Mouse (Mus musculus) left cerebral cortex, adult 8-10 months (tissue): ENCODE measurements around the gene Phc3. TPM values are rescaled to one million over a fixed set of nuclear protein-coding genes. Genes with fewer than 3 reads are reported as not detected.
A peak's percentile ranks its signal among the peaks of the same experiment; 100 is the strongest.
"Not testable (repeated sequence)": the region's sequence is repeated elsewhere in the genome, so short reads cannot be mapped to it uniquely, and the experiment has no call there.

Experiments
- DNase-seq, 2 experiments: peaks; one replicate each; pipeline ENCODE4 v3.0.0; 2022; ENCODE audit warnings: low spot score in 2 of 2
- total RNA-seq, 4 experiments: library from RNA; stranded (reverse); gene quantifications; 2 replicates each; pipeline ENCODE4 v1.2.4; 2022

Gene Phc3
- total RNA-seq, 4 experiments from 2014 or later = 37.9 to 41.5 (median 40.4) TPM

- DNase-seq = no peak
Measured at GRCm38 (mm10) chr3:30887449-30887848, 81.8 kb downstream of the Phc3 start.

- no peak for DNase-seq
Measured at GRCm38 (mm10) chr3:30876709-30877108, 92.5 kb downstream of the Phc3 start.

GRCm38 (mm10) chr3:30869995-30870394 lies 99.2 kb downstream of the Phc3 start:
- no peak for DNase-seq

DNA sequence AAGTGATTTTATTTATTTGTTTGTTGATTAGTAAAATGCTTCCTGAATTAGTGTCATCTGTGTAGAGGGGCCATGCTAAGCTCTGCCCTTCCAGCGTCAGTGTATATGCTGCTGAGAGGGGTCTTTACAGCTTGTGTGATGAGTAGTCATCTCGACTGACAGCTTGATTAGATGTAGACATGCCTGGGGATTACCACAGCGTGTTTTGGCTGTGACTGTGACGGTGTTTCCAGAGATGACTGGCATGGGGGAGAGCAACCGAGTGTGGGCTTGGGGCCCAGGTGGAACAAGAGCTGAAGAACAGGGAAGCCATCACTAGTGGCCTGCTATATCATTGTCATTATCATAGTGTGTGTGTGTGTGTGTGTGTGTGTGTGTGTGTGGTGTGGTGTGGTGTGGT lies 100.6 kb downstream of the Phc3 start:
- DNase-seq = no peak

DNA sequence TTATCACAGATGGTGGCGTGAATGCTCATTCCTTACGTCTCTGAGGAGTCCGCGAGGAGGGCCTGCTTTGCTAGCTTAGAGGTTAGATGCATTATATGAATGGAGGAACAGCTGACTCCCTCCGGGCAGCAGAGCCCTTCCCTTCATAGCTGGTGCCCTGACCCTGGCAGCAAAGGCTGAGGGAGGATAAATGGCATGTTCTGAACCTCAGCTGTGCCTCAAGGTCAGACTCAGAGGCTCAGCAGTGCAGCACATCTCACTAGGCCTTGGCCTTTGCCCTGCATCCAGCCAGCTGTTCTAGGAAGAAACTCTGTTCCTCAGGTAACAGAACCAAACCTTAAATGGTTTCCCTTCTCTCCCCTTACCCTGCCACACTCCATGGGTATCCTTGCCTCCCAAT lies 101.0 kb downstream of the Phc3 start:
- DNase-seq = no peak

DNA sequence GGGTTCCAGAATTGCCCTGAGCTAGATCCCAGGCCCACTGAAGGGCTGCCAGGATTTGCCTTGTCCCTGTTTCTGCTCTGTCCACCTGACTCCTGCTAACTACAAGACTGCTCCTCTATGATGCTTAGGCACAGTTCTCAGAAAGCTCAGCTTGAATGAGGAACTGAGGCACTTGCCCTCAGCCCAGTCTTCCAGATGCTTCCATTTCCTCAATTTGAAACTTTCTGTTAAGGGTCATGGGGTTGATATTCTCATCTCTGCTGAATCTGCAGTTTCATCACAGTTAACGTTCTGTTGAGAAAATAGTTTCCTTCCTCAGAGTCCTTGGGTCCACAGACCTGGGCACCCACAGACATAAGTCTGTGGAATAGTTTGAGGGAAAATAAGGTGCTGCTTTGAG lies 104.6 kb downstream of the Phc3 start:
- no peak for DNase-seq

DNA sequence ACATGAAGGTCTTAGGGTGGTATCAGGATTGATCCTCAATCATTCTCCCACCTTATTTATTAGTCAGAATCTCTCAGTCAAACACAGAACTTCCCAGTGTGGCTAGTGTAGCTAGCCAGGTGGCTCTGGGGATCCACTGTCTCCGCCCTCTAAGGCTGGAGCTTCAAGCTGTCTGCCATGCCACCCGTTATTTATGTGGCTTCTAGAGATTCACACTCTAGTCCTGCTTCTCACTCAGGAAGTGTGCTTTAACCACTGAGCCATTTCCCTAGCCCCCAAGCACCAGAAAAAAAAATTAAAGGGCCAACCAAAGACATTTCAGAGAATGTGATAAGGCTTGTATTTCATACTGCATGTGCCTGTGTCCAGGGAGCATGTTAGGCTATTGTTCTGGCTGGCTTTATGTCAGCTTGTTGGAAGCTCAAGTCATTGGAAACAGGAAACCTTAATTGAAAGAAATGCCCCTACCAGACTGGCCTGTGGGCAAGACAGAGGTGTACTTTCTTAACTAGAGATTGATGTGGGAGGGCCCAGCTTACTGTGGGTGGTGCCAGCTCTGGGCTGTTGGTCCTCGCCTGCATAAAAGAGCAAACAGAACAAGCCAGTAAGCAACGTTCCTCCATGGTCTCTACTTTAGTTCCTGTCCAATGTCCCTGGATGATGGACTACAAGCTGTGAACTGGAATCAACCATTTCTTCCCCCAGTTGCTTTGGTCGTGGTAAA lies 105.3 kb downstream of the Phc3 start:
- DNase-seq = no peak

DNA sequence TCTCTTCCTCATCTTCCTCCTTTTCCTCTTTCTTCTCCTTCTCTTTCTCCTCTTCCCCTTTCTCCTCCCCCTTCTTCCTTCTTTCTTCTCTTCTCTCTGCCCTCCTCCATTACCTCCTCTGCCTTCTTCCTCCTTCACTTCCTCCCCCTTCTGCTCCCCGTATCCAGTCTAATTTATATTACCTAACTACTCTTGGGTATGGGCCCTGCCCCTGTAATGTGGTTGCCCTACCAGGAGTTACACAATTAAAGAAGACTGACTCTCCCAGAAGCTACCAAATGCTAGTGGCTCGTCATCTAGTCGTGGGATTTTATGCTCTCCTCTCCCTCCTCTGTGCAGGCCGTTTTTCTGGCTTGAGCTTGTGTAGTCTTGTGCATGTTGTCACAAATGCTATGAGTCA lies 108.5 kb downstream of the Phc3 start:
- no peak for DNase-seq

GRCm38 (mm10) chr3:30859599-30859998 lies 109.6 kb downstream of the Phc3 start:
- not testable (repeated sequence) for DNase-seq

DNA sequence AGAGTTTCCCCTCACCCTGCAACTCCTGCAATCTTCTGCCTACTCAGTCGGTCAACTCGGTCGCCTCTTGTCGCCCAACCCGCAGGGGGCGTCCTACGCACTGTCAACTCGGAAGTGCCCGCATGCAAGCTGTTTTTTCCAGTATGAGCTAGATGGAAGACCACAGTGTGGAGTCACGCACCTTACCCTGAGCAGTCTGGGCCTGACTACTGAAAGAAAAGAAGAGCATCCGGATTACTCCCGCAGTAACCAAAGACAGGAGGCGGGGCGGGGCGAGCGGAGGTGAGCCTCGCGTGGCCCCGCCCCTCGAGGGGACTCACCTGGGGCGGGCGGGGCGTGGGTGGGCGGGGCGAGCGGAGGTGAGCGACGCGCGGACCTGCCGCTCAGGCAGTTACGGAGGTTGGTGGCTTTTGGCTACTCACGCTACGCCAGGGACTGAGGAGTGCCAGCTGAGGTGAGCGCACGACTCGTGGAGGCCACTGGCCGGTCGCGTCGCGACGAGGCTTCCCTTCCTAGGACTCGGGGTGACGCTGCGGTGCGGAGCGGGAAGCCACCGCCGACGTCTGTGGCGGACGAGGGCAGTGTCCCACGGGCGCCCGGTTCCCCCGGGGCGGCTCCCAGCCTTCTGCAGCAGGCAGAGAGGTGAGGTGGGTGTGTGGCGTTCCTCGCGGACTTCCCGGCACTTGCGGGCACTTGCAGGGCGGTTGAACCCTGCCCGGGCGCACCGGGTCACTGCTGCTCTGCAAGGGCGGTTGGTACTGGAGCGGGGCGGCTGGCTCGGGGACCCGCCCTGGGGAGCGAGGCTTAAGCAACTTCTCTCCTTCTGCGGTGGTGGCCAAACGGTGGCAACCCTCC lies 113.4 kb downstream of the Phc3 start, which contains the start of gene Gpr160:
Gene Gpr160, plus strand, starts transcription at position 347 of the 855 bp plus-strand sequence.
- DNase-seq = peak; percentile 25 to 30

- DNase-seq = no peak
Measured at GRCm38 (mm10) chr3:30853596-30853995, 115.6 kb downstream of the Phc3 start.

GRCm38 (mm10) chr3:30851422-30851821 lies 117.8 kb downstream of the Phc3 start:
- no peak for DNase-seq

Other genes starting within 250 kb of the Phc3 start
- under 1 TPM in 1 of 4 experiments, not detected in 3; 0.27 TPM for gene Samd7, start 223.1 kb downstream of the Phc3 start, total RNA-seq
- gene Sec62, start 176.5 kb downstream of the Phc3 start, total RNA-seq = 100 to 1,000 TPM; 101 to 107 (median 103) TPM
- 1 to 10 TPM in 3 of 4 experiments, under 1 TPM in 1; 0.61 to 3.7 (median 1.5) TPM for gene Gpr160, start 113.5 kb downstream of the Phc3 start, total RNA-seq
- 10 to 100 TPM; 50.3 to 65.1 (median 57.8) TPM for gene Prkci, start 26.3 kb upstream of the Phc3 start, total RNA-seq
- 10 to 100 TPM; 60.9 to 68.8 (median 63.9) TPM for gene Skil, start 125.6 kb upstream of the Phc3 start, total RNA-seq
- gene Cldn11, start 180.5 kb upstream of the Phc3 start, total RNA-seq = 100 to 1,000 TPM; 126 to 132 (median 131) TPM